Mouse (Mus musculus) 3134 (cell line): ENCODE results near the gene Ttll5.

ENCODE experiments used
- DNase-seq: peaks from one replicate; pipeline ENCODE4 v3.0.0-alpha.2; 2011; ENCODE audit warnings: low spot score; ENCODE audit not compliant: insufficient read length; ENCODE audit errors: extremely low read depth

Gene Ttll5

GRCm38 (mm10) chr12:85926897-85927296 lies 102.4 kb downstream of the Ttll5 start:
- no peak for DNase-seq

- no peak for DNase-seq
Observed at GRCm38 (mm10) chr12:85928513-85928912, 104.1 kb downstream of the Ttll5 start.

DNA sequence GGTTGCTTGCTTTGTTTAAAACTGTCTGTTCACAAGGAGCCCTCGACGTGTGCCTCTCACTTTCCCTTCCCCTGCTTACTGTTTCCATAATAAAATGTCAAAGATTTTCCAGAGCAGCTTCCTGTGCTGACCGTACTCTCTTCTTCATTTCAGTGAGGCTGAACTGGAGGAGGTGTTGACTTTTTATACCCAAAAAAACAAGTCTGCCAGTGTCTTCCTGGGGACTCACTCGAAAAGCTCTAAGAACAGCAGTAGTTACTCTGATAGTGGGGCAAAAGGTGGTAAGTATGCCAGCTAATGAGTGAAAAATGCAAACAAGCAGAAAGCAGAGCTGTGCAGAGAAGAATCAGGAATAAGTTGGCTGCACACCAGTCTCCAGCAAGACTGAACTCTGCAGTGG lies 105.3 kb downstream of the Ttll5 start:
- DNase-seq, result no peak

- no peak for DNase-seq
Observed at GRCm38 (mm10) chr12:85930713-85931112, 106.3 kb downstream of the Ttll5 start.

GRCm38 (mm10) chr12:85933241-85933640 lies 108.8 kb downstream of the Ttll5 start:
- no peak for DNase-seq

GRCm38 (mm10) chr12:85937384-85937783 lies 112.9 kb downstream of the Ttll5 start:
- DNase-seq, result no peak

DNA sequence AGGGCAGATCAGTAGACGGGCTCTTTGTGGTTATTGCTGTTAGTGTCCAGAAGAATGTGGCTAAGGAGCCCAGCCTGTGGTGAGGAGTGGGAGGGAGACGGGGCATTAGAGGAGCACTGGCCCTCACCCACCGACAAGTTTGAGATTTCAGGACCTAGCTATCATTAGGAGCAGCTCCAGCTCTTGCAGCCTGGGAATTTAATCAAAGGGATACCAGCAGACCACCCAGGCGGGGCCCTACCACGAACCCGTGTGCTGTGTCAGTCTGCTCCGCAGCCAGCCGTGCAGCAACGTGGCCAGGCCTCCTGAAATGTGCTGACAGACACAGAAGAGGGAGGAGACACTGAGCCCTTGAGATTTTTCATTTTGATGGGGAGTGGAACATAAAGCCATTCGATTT lies 119.0 kb downstream of the Ttll5 start:
- DNase-seq, result no peak

- no peak for DNase-seq
Observed at GRCm38 (mm10) chr12:85944419-85944818, 120.0 kb downstream of the Ttll5 start.

DNA sequence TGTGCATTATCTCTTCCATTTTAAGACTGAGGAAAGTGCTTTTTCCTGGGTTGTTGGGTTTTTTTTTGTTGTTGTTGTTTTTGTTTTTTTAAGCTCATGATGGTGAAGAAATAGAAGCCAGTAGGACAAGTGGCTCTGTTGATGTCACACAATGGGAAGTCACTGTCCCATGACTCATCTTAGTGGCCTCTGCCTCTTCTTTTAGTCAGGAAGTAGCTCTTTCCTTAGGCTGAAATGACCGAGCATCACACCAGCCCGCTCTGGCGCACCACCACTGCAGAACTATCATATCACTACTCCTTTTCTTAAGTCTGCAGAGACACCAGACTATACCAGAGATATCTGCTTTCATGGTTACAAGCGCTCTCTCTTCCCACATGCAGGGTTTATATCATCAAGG lies 122.7 kb downstream of the Ttll5 start:
- no peak for DNase-seq

- no peak for DNase-seq
Observed at GRCm38 (mm10) chr12:85949667-85950066, 125.2 kb downstream of the Ttll5 start.

DNA sequence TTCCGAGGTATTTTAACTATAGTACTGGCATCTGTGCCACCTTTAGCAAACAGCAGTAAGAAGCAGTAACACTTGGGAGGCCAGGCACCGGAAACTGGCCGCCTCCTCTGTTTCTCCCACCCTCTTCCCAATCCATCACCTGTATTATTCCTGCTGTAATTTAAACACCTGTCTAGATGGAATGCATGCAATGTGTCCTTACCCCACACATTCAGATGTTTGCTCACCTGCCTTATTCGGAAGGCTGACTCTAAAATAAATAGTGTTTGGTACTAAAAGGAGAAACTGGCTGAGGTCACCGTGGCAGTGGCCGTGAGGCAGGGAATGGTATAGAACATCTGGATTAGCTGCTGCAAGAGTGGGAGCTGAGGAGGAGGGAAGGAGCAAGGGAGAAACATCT lies 125.9 kb downstream of the Ttll5 start:
- no peak for DNase-seq

DNA sequence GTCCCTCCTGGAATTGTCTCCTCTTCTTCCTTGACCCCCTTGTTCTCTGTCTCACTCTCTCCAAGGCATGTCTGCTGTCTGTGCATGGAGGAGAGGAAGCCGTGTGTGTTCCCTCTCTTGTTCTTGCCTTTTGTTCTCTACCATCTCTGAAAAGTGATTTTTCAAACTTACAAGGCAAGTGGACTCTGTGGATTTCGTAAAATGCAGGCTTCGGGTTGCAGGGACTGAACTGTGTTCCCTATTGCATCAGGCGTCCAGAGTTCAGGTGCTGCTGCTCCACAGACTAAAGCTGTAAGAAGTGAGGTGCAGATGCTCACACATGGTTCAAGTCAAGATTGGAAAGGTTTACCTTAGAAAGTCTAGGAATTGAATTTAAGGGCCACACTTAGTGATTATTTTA lies 126.6 kb downstream of the Ttll5 start:
- DNase-seq, result no peak

DNA sequence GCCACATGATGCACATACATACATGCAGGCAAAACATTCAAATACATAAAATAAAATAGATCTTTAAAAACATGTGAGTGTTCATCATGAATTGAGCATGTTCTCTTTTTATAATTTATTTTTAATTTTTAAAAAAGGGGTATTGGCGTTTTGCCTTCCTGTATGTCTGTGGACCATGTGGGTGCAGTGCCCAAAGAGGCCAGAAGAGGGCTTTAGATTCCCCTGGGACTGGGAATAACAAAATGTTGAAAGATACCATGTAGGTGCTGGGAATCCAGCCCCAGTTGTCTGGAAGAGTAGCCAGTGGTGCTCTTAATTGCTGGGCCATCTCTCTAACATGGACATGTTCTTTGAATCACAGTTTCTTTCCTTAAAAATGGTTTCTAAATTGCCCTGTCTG lies 127.4 kb downstream of the Ttll5 start:
- no peak for DNase-seq

- no peak for DNase-seq
Observed at GRCm38 (mm10) chr12:85952349-85952748, 127.9 kb downstream of the Ttll5 start.

DNA sequence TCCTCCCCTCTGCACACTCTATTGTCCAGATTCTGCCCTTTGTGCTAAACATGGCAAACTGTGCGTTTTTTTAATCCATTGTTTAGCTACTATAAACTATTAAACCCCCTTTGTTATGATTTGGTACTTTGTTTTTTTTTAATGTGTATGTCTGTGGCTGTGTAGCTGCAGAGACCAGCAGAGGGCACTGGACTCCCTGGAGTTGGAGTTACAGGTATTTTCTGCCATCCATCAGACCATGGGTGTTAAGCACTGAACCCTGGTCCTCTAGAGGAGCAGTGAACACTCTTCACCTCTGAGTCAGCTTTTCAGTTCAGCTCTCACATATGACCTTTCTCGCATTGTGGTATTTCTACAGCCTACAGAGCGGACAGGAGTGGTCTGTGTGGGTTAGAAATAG lies 129.7 kb downstream of the Ttll5 start:
- DNase-seq, result no peak

DNA sequence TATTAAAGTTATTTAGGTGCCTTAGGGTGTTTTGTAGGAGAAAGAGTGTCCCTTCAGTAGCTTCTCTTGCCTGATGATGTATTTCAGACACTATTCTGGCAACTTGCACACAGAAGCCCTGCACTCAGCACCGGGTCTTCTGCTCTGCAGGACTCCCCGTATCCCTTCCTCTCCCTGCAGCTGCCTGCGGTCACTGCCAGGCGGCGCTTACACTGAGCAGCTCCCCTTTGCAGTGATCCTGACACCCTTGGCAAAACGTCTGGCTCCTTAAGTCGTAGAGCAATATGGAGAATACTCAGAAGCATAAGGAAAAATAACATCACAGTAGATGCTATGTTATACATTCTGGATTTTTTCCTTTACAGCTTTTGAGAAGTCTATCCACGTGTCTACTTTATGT lies 130.6 kb downstream of the Ttll5 start:
- DNase-seq, result no peak

DNA sequence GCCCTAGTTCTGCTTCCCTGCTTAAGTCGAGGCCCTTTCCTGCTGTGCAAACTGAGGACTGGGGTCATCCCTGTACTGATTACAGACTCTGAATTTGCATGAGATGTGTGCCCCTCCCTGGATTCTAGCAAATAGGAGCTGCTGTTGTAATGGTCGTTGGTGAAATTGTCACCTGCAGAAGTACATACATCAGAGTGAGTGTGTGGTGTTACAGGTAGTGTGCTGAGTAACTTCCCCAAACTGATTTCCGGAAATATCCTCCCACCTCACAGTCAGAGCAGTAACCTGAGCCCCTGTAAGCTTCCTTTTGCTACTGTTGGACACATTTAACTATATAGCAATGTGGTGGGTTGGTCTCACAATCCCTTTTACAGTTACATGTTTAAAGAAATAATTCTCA lies 131.2 kb downstream of the Ttll5 start:
- no peak for DNase-seq

DNA sequence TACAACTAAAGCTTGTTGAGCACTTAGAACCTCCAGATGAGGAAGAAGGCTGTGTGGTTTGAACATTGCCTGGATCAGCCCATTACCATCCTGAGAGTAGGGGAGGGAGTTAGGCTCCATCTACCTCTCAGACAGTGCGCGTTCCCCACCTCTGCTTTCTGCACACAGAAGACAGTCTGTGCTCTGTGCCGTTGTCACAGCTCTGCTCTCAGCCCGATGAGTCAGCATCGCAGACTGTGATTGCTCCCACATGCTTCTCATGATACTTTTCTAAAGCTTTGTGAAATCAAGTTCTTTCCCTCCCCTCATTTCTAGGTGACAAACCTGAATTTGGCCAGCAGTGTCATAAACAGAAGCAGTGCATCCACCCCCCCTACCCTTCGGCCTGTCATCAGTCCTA lies 131.8 kb downstream of the Ttll5 start:
- DNase-seq, result no peak

- no peak for DNase-seq
Observed at GRCm38 (mm10) chr12:85958460-85958859, 134.0 kb downstream of the Ttll5 start.

GRCm38 (mm10) chr12:85959822-85960501 lies 135.5 kb downstream of the Ttll5 start:
- peak; percentile 67 for DNase-seq

- DNase-seq, result no peak
Observed at GRCm38 (mm10) chr12:85960699-85961098, 136.2 kb downstream of the Ttll5 start.

- no peak for DNase-seq
Observed at GRCm38 (mm10) chr12:85963160-85963559, 138.7 kb downstream of the Ttll5 start.

DNA sequence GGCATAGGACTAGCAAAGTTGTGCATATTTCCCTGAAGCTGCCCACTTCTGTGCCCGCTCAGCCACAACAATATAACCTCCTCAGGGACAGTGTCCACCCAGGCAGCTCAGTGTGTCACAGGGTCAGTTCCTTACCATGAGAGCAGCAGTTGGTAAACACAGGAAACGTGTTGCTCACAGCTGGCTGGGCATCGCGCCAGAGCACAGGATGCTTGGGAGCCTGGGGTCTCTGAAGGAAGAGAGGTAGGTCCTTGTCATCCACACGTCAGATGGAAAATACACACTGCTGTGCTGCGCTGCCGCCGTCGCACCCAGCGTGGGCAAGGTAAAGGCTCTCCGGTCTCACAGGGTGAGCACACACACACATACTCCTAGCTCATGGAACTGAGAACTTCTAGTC lies 139.2 kb downstream of the Ttll5 start:
- DNase-seq, result no peak
